Comparison of ENCODE assay signal across 8 mouse cellular contexts in genomic region chr11:3267133-3267532, GRCm38 (mm10). TPM values are rescaled to one million over a fixed set of nuclear protein-coding genes. Genes with fewer than 3 reads are reported as not detected.
DNase-seq lines count a peak whose midpoint lies in the region; ATAC-seq lines count a peak whose summit lies in the region.

No protein-coding gene starts in this region.

- peaks cover 15% of the 10 kb centered on the region for H3K36me3 ChIP-seq in lung, embryonic 16.5 days (ENCODE audit: control insufficient read depth, insufficient read depth, low read length)
- peaks cover 16% of the 10 kb centered on the region for H3K36me3 ChIP-seq in embryonic facial prominence, embryonic 15.5 days
- peaks cover 8% of the 10 kb centered on the region; the same call in 1 of the 2 replicates for H3K36me3 ChIP-seq in limb, embryonic 11.5 days (ENCODE audit: control insufficient read depth, insufficient read depth, low read length)
- peaks cover 4% of the 10 kb centered on the region; the same call in 1 of the 2 replicates for H3K36me3 ChIP-seq in splenic B cell, adult 2 months (ENCODE audit: control insufficient read depth, insufficient read depth, low read length, poor library complexity, severe bottlenecking)

- peaks cover 16% of the 10 kb centered on the region for H3K4me1 ChIP-seq in lung, embryonic 16.5 days (replicated peaks; ENCODE audit: control insufficient read depth, insufficient read depth, low read length)
- peaks cover 15% of the 10 kb centered on the region for H3K4me1 ChIP-seq in embryonic facial prominence, embryonic 15.5 days
- peaks cover 5% of the 10 kb centered on the region; the same call in 1 of the 2 replicates for H3K4me1 ChIP-seq in limb, embryonic 11.5 days (ENCODE audit: control insufficient read depth, insufficient read depth, low read length)

- H3K4me2 ChIP-seq in lung, embryonic 16.5 days (ENCODE audit: low read depth, low read length): peak overlapping the region; percentile 63
- H3K4me2 ChIP-seq in embryonic facial prominence, embryonic 15.5 days (replicated peaks): peak overlapping the region; percentile 49
- peak overlapping the region; percentile 68 for H3K4me2 ChIP-seq in limb, embryonic 11.5 days (ENCODE audit: low read depth, severe bottlenecking)

- no peaks in the 10 kb centered on the region for H3K9me3 ChIP-seq in lung, embryonic 16.5 days (ENCODE audit: control insufficient read depth, low read length)
- no peaks in the 10 kb centered on the region for H3K9me3 ChIP-seq in embryonic facial prominence, embryonic 15.5 days (replicated peaks)
- no peaks in the 10 kb centered on the region for H3K9me3 ChIP-seq in limb, embryonic 11.5 days (ENCODE audit: control insufficient read depth, low read length)

- no peak for ATAC-seq in lung, embryonic 16.5 days (ENCODE audit: low read depth)
- no peak for ATAC-seq in embryonic facial prominence, embryonic 15.5 days (ENCODE audit: insufficient number of reproducible peaks, low FRiP score, low TSS enrichment, low read depth)
- ATAC-seq in limb, embryonic 11.5 days (ENCODE audit: insufficient number of reproducible peaks, low FRiP score, low TSS enrichment, low read depth): no peak

- DNase-seq in lung, postnatal 25 days (ENCODE audit: low spot score): no peak
- no peak for DNase-seq in limb, embryonic 11.5 days (ENCODE audit: low spot score)
- peak; percentile 17 for DNase-seq in splenic B cell, adult 2 months (ENCODE audit: low read depth, low spot score)
- no peak for DNase-seq in thymus, postnatal 36 days
- no peak for DNase-seq in urinary bladder, postnatal 14 days (ENCODE audit: low spot score)
- no peak for DNase-seq in frontal cortex, adult 2 months (ENCODE audit: extremely low spot score in 1 of 2, low spot score in 1 of 2)

- H3K9ac ChIP-seq in lung, embryonic 16.5 days (ENCODE audit: low read length): peak overlapping the region; percentile 100
- H3K9ac ChIP-seq in embryonic facial prominence, embryonic 15.5 days: no peak overlapping the region
- H3K9ac ChIP-seq in limb, embryonic 11.5 days (ENCODE audit: low read length): peak overlapping the region; percentile 99; the same call in 1 of the 2 replicates

- 49% methylated on average over 7 of the region's 7 CpGs for WGBS in lung, embryonic 16.5 days
- 52% methylated on average over 7 of the region's 7 CpGs for WGBS in embryonic facial prominence, embryonic 15.5 days
- 58% methylated on average over 7 of the region's 7 CpGs for WGBS in limb, embryonic 11.5 days

- H3K4me3 ChIP-seq in lung, embryonic 16.5 days (ENCODE audit: low read length): peak overlapping the region; percentile 95
- H3K4me3 ChIP-seq in embryonic facial prominence, embryonic 15.5 days (replicated peaks): peak overlapping the region; percentile 82
- H3K4me3 ChIP-seq in limb, embryonic 11.5 days (ENCODE audit: low read depth, low read length): peak overlapping the region; percentile 93

- peak overlapping the region; percentile 83; the same call in 1 of the 2 replicates for H3K27ac ChIP-seq in lung, embryonic 16.5 days (ENCODE audit: low read length)
- H3K27ac ChIP-seq in embryonic facial prominence, embryonic 15.5 days (replicated peaks): peak overlapping the region; percentile 97
- H3K27ac ChIP-seq in limb, embryonic 11.5 days (replicated peaks; ENCODE audit: low read depth, low read length): no peak overlapping the region

- H3K27me3 ChIP-seq in lung, embryonic 16.5 days (ENCODE audit: control insufficient read depth, insufficient read depth, low read depth, low read length): no peaks in the 10 kb centered on the region
- no peaks in the 10 kb centered on the region for H3K27me3 ChIP-seq in embryonic facial prominence, embryonic 15.5 days
- no peaks in the 10 kb centered on the region for H3K27me3 ChIP-seq in limb, embryonic 11.5 days (ENCODE audit: control insufficient read depth, insufficient read depth, low read length)
- no peaks in the 10 kb centered on the region; the same call in 1 of the 2 replicates for H3K27me3 ChIP-seq in splenic B cell, adult 2 months (ENCODE audit: control insufficient read depth, insufficient read depth, low read length, poor library complexity, severe bottlenecking)

RNA-seq across cellular contexts. Expression of gene Drg1, which starts 0.9 kb away (rescaled TPM):
- polyA plus RNA-seq in lung, embryonic 16.5 days (2015; fragmentation: Nextera tagmentation; extraction: Ambion mirVana): 232 TPM in 2 replicates
- polyA plus RNA-seq in embryonic facial prominence, embryonic 15.5 days (2015; fragmentation: Nextera tagmentation; extraction: Ambion mirVana): 188 and 201 TPM in 2 replicates
- polyA plus RNA-seq in limb, embryonic 11.5 days (2014; fragmentation: Nextera tagmentation; extraction: Ambion mirVana): 245 and 249 TPM in 2 replicates
- polyA plus RNA-seq in frontal cortex, adult 2 months (2012; rRNA removed): 76.0 and 86.1 TPM in 2 replicates

RNA-seq across cellular contexts. Expression of gene Patz1, which starts 21.5 kb away (rescaled TPM):
- polyA plus RNA-seq in lung, embryonic 16.5 days (2015; fragmentation: Nextera tagmentation; extraction: Ambion mirVana): 41.2 and 41.4 TPM in 2 replicates
- 43.4 and 46.3 TPM in 2 replicates for polyA plus RNA-seq in embryonic facial prominence, embryonic 15.5 days (2015; fragmentation: Nextera tagmentation; extraction: Ambion mirVana)
- 64.6 and 72.3 TPM in 2 replicates for polyA plus RNA-seq in limb, embryonic 11.5 days (2014; fragmentation: Nextera tagmentation; extraction: Ambion mirVana)
- 33.0 and 33.9 TPM in 2 replicates for polyA plus RNA-seq in frontal cortex, adult 2 months (2012; rRNA removed)
